Mouse (Mus musculus): Measurements from ENCODE around the gene Spint2.

- TF ChIP-seq PAX5 (IDR thresholded peaks at IDR 0.05; ENCODE audit: low read length) = no peak
- no peak for TF ChIP-seq ELF1 (IDR thresholded peaks at IDR 0.05; ENCODE audit: low read depth, low read length)
- no peak for TF ChIP-seq KAT2A (IDR thresholded peaks at IDR 0.05; ENCODE audit: insufficient replicate concordance, low read length)
- no peak for TF ChIP-seq POLR2A (IDR thresholded peaks at IDR 0.05; ENCODE audit: low read depth, low read length)
- TF ChIP-seq CTCF (conservative IDR thresholded peaks at IDR 0.05 in 1 of 2, IDR thresholded peaks at IDR 0.05 in 1 of 2; ENCODE audit: low read depth in 2 of 2, low read length in 2 of 2) = no peak
- TF ChIP-seq CHD1 (IDR thresholded peaks at IDR 0.05; ENCODE audit: low read depth, low read length) = no peak
These were observed 35.3 kb upstream of the Spint2 start for GRCm38 (mm10) chr7:29316976-29317375.
